Mouse (Mus musculus) kidney, embryonic 14.5 days (tissue): ENCODE data around the gene Duoxa1. TPM values are rescaled to one million over a fixed set of nuclear protein-coding genes. Genes with fewer than 3 reads are reported as not detected.

Source experiments
- polyA plus RNA-seq: library from polyadenylated mRNA; unstranded; fragments of >200 nt; fragmentation: Nextera tagmentation; extraction: Ambion mirVana; gene quantifications from 2 replicates; pipeline ENCODE4 v1.2.1, GENCODE M21; 2014

Duoxa1 gene
- polyA plus RNA-seq, 1 experiment from 2014 or later: not detected

Other genes starting within 250 kb of the Duoxa1 start
- 6.0 and 12.8 TPM in 2 replicates for gene Spg11, start 195.3 kb downstream of the Duoxa1 start, polyA plus RNA-seq
- 202 and 246 TPM in 2 replicates for gene B2m, start 166.0 kb downstream of the Duoxa1 start, polyA plus RNA-seq
- not detected in 2 replicates for gene Trim69, start 153.0 kb downstream of the Duoxa1 start, polyA plus RNA-seq
- not detected in 2 replicates for gene Patl2, start 127.5 kb downstream of the Duoxa1 start, polyA plus RNA-seq
- not detected in 2 replicates for gene Terb2, start 127.5 kb downstream of the Duoxa1 start, polyA plus RNA-seq
- 13.6 and 24.0 TPM in 2 replicates for gene Sord, start 79.0 kb downstream of the Duoxa1 start, polyA plus RNA-seq
- gene Duox2, start 15.3 kb downstream of the Duoxa1 start, polyA plus RNA-seq: 0.05 TPM in 1 of 2 replicates, not detected in the other
- 0.22 TPM in 1 of 2 replicates, not detected in the other for gene Duoxa2, start 14.8 kb downstream of the Duoxa1 start, polyA plus RNA-seq
- not detected in 2 replicates for gene Duox1, start 1.9 kb upstream of the Duoxa1 start, polyA plus RNA-seq
- gene Shf, start 55.4 kb upstream of the Duoxa1 start, polyA plus RNA-seq: 3.5 and 5.5 TPM in 2 replicates
- 0.39 and 0.47 TPM in 2 replicates for gene Slc28a2, start 112.7 kb upstream of the Duoxa1 start, polyA plus RNA-seq
- gene Gm14085, start 171.2 kb upstream of the Duoxa1 start, polyA plus RNA-seq: 0.09 TPM in 1 of 2 replicates, not detected in the other